In the genomic region with DNA sequence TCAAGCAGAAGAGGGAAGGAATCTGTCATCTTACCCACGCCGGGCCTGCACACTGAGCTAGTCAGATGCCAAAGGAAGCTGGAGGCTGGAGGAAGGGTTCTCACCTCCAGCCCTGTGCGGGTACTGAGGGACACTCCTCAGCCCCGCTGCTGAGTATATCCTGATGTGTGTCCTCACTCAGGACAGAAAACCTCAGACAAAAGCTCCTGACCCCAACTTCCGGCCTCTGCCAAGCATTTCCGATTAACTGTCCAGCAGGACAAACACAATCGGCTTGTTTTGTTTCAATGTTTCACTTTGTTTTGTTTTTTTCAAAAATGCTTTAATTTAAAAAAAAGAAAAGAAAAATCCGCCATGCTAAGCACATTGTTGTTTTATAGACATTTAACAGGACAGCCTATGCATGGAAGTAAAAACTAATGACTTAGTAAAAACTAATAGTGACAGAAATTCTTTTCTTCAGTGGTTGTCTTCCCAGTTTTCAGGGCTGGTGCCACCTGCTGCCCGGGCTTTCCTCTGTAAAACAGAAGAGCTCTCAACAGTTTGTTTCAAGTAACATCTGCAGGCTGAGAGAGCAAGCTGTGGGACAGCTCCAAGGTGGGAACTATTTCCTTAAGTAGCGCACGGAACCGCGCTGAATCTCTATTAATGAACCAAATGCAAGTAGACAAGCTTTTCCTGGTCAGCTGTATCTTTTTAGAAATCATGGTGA, we compare ENCODE assay signal across 8 mouse cellular contexts. TPM values are rescaled to one million over a fixed set of nuclear protein-coding genes. Genes with fewer than 3 reads are reported as not detected.
DNase-seq lines count a peak whose midpoint lies in the region; ATAC-seq lines count a peak whose summit lies in the region.

No protein-coding gene starts in this region.

- H3K9me3 ChIP-seq in heart, embryonic 15.5 days (replicated peaks), result no peaks in the 10 kb centered on the region
- H3K9me3 ChIP-seq in neural tube, embryonic 13.5 days, result no peaks in the 10 kb centered on the region
- H3K9me3 ChIP-seq in neural tube, embryonic 15.5 days (replicated peaks), result no peaks in the 10 kb centered on the region

- DNase-seq in heart, postnatal 4 days, result no peak
- DNase-seq in kidney, postnatal 36 days, result peak; percentile 50 to 60
- DNase-seq in cerebellum, postnatal 14 days, result no peak
- DNase-seq in adrenal gland, adult 18-20 months (ENCODE audit: low spot score in 2 of 2), result no peak

- no peak overlapping the region for H3K4me2 ChIP-seq in heart, embryonic 15.5 days
- H3K4me2 ChIP-seq in neural tube, embryonic 13.5 days, result no peak overlapping the region
- no peak overlapping the region for H3K4me2 ChIP-seq in neural tube, embryonic 15.5 days

- no peak overlapping the region for H3K9ac ChIP-seq in heart, embryonic 15.5 days
- no peak overlapping the region for H3K9ac ChIP-seq in neural tube, embryonic 13.5 days
- no peak overlapping the region for H3K9ac ChIP-seq in neural tube, embryonic 15.5 days (replicated peaks)

- peaks cover 50% of the 10 kb centered on the region for H3K4me1 ChIP-seq in heart, embryonic 15.5 days (replicated peaks)
- H3K4me1 ChIP-seq in neural tube, embryonic 13.5 days (replicated peaks), result peaks cover 63% of the 10 kb centered on the region
- peaks cover 47% of the 10 kb centered on the region for H3K4me1 ChIP-seq in neural tube, embryonic 15.5 days

- H3K27me3 ChIP-seq in heart, embryonic 15.5 days, result no peaks in the 10 kb centered on the region
- no peaks in the 10 kb centered on the region for H3K27me3 ChIP-seq in neural tube, embryonic 13.5 days
- H3K27me3 ChIP-seq in neural tube, embryonic 15.5 days (replicated peaks), result no peaks in the 10 kb centered on the region

- peak overlapping the region; percentile 33; the same call in 1 of the 2 replicates for H3K27ac ChIP-seq in heart, embryonic 15.5 days
- peak overlapping the region; percentile 81; the same call in 1 of the 2 replicates for H3K27ac ChIP-seq in neural tube, embryonic 13.5 days (replicated peaks)
- H3K27ac ChIP-seq in neural tube, embryonic 15.5 days (replicated peaks), result no peak overlapping the region

- no peaks in the 10 kb centered on the region for H3K36me3 ChIP-seq in heart, embryonic 15.5 days
- no peaks in the 10 kb centered on the region for H3K36me3 ChIP-seq in neural tube, embryonic 13.5 days
- H3K36me3 ChIP-seq in neural tube, embryonic 15.5 days, result no peaks in the 10 kb centered on the region

- 73% methylated on average over 13 of the region's 13 CpGs for WGBS in heart, embryonic 15.5 days
- WGBS in neural tube, embryonic 13.5 days, result 80% methylated on average over 13 of the region's 13 CpGs
- 81% methylated on average over 13 of the region's 13 CpGs for WGBS in neural tube, embryonic 15.5 days

- H3K4me3 ChIP-seq in heart, embryonic 15.5 days, result no peak overlapping the region
- H3K4me3 ChIP-seq in neural tube, embryonic 13.5 days, result no peak overlapping the region
- H3K4me3 ChIP-seq in neural tube, embryonic 15.5 days (replicated peaks), result no peak overlapping the region

- ATAC-seq in heart, embryonic 15.5 days (replicated peaks; ENCODE audit: insufficient number of reproducible peaks, insufficient read depth, low FRiP score, low read depth), result no peak
- ATAC-seq in neural tube, embryonic 13.5 days (ENCODE audit: low read depth), result no peak
- ATAC-seq in neural tube, embryonic 15.5 days (ENCODE audit: low FRiP score), result no peak
- no peak for ATAC-seq in cerebellum, adult (ENCODE audit: insufficient number of reproducible peaks, low FRiP score, low TSS enrichment)

RNA-seq across cellular contexts. Expression of a gene that starts 4.1 kb away (rescaled TPM):
- 24.0 and 29.3 TPM in 2 replicates for polyA plus RNA-seq in heart, embryonic 15.5 days (2015; fragmentation: Nextera tagmentation; extraction: Ambion mirVana)
- total RNA-seq in heart, postnatal 4 days (2021), result 10 to 100 TPM; 75.7 to 76.7 TPM
- 7.7 and 8.5 TPM in 2 replicates for polyA plus RNA-seq in neural tube, embryonic 13.5 days (2015; fragmentation: Nextera tagmentation; extraction: Ambion mirVana)
- polyA plus RNA-seq in neural tube, embryonic 15.5 days (2015; fragmentation: Nextera tagmentation; extraction: Ambion mirVana), result 5.7 and 10.2 TPM in 2 replicates
- total RNA-seq in adrenal gland, adult 18-20 months (2021), result 10 to 100 TPM; 17.2 to 19.1 TPM

Comparison
In these comparisons a context has a peak if more than half of its experiments do, and no peak if none do; other contexts are left out.
1. DNase-seq: peak in kidney, postnatal 36 days (2 of 2); none in heart, postnatal 4 days (single experiment), cerebellum, postnatal 14 days (0 of 2) and adrenal gland, adult 18-20 months (0 of 2).